Mouse (Mus musculus) heart, embryonic 16.5 days (tissue): ENCODE measurements at regions not wholly inside any gene's neighbourhood (a gene's known extent, or its start where the extent isn't known, plus 50 kb on each side); places are given as distances from the start of the nearest gene placed in this dataset.

Experiments used
- ATAC-seq: fragments of 200-750 bp; cut with Nextera tagmentation; replicated peaks from 2 replicates; pipeline ENCODE4 v1.8.0; 2017; ENCODE audit warnings: moderate number of reproducible peaks; ENCODE audit not compliant: insufficient read depth, low FRiP score; ENCODE audit errors: extremely low read depth
- H3K27ac ChIP-seq: fragments of 300-500 bp; sonication (generic); 2 replicates; pipeline ENCODE4 v1.5.1; 2014; ENCODE audit warnings: mild to moderate bottlenecking, low read length, control low read depth, moderate library complexity
- H3K27me3 ChIP-seq: fragments of 300-500 bp; sonication (generic); 2 replicates; pipeline ENCODE4 v1.6.1; 2014; ENCODE audit warnings: low read length, mixed read lengths; ENCODE audit not compliant: control insufficient read depth, insufficient read depth
- H3K36me3 ChIP-seq: fragments of 300-500 bp; sonication (generic); 2 replicates; pipeline ENCODE4 v1.6.1; 2014; ENCODE audit not compliant: control insufficient read depth, insufficient read depth
- H3K4me1 ChIP-seq: fragments of 300-500 bp; sonication (generic); 2 replicates; pipeline ENCODE4 v1.6.1; 2014; ENCODE audit warnings: low read length, mixed read lengths; ENCODE audit not compliant: control insufficient read depth, insufficient read depth
- H3K4me2 ChIP-seq: fragments of 300-500 bp; sonication (generic); 2 replicates; pipeline ENCODE4 v1.6.1; 2014; ENCODE audit warnings: low read depth, mild to moderate bottlenecking, control low read depth, low read length
- H3K4me3 ChIP-seq: fragments of 300-500 bp; sonication (generic); 2 replicates; pipeline ENCODE4 v1.5.1; 2014; ENCODE audit warnings: mild to moderate bottlenecking, control low read depth, low read length
- H3K9ac ChIP-seq: fragments of 300-500 bp; sonication (generic); 2 replicates; pipeline ENCODE4 v1.6.1; 2014; ENCODE audit warnings: low read length, control low read depth
- H3K9me3 ChIP-seq: fragments of 300-500 bp; sonication (generic); replicated peaks from 2 replicates; pipeline ENCODE4 v1.6.1; 2016; ENCODE audit warnings: low read length; ENCODE audit not compliant: control insufficient read depth
- WGBS: fragments of 180-500 bp; shearing (Covaris S2); extraction: QIAGEN DNeasy Blood & Tissue Kit; methylation state at CpG from one replicate; pipeline ENCODE4 v1.1.7; 2014; 5-methylcytosine and 5-hydroxymethylcytosine counted together

- WGBS, result 87% methylated on average over 6 of the region's 6 CpGs
- no peaks in the 10 kb centered on the region for H3K9me3 ChIP-seq
- H3K9ac ChIP-seq, result no peak overlapping the region
- H3K27me3 ChIP-seq, result peaks cover 12% of the 10 kb centered on the region
- no peak for ATAC-seq
- no peak overlapping the region for H3K4me2 ChIP-seq
- no peak overlapping the region for H3K27ac ChIP-seq
- peaks cover 10% of the 10 kb centered on the region for H3K4me1 ChIP-seq
- H3K4me3 ChIP-seq, result no peak overlapping the region
- H3K36me3 ChIP-seq, result no peaks in the 10 kb centered on the region
Measured at GRCm38 (mm10) chr5:103374162-103374561, 50.8 kb upstream of the Ptpn13 start.

- Histone ChIP-seq H3K27ac (no peak overlapping the region), H3K9me3 (no peaks in the 10 kb centered on the region), H3K4me1 (peaks cover 10% of the 10 kb centered on the region), H3K9ac (no peak overlapping the region), H3K36me3 (no peaks in the 10 kb centered on the region), H3K27me3 (peaks cover 8% of the 10 kb centered on the region), H3K4me2 (no peak overlapping the region), H3K4me3 (no peak overlapping the region)
- 88% methylated on average over 4 of the region's 4 CpGs for WGBS
- no peak for ATAC-seq
Measured at GRCm38 (mm10) chr5:103373089-103373488, 51.9 kb upstream of the Ptpn13 start.

GRCm38 (mm10) chr5:103370456-103370855 lies 54.5 kb upstream of the Ptpn13 start:
- peaks cover 4% of the 10 kb centered on the region; the same call in 1 of the 2 replicates for H3K4me1 ChIP-seq
- H3K27ac ChIP-seq, result no peak overlapping the region
- no peak overlapping the region for H3K4me2 ChIP-seq
- no peaks in the 10 kb centered on the region for H3K36me3 ChIP-seq
- peaks cover 8% of the 10 kb centered on the region for H3K27me3 ChIP-seq
- H3K4me3 ChIP-seq, result no peak overlapping the region
- 66% methylated on average over 4 of the region's 4 CpGs for WGBS
- no peak for ATAC-seq
- no peak overlapping the region for H3K9ac ChIP-seq
- H3K9me3 ChIP-seq, result peaks cover 1% of the 10 kb centered on the region; the same call in 1 of the 2 replicates

- H3K4me3 ChIP-seq, result no peak overlapping the region
- ATAC-seq, result no peak
- peaks cover 4% of the 10 kb centered on the region; the same call in 1 of the 2 replicates for H3K9me3 ChIP-seq
- WGBS, result 75% methylated on average over 10 of the region's 10 CpGs
- peaks cover 9% of the 10 kb centered on the region for H3K4me1 ChIP-seq
- no peak overlapping the region for H3K4me2 ChIP-seq
- no peaks in the 10 kb centered on the region for H3K36me3 ChIP-seq
- no peak overlapping the region for H3K27ac ChIP-seq
- peaks cover 4% of the 10 kb centered on the region for H3K27me3 ChIP-seq
- H3K9ac ChIP-seq, result no peak overlapping the region
Measured at GRCm38 (mm10) chr5:103368993-103369392, 56.0 kb upstream of the Ptpn13 start.

GRCm38 (mm10) chr5:103367201-103367671 lies 57.8 kb upstream of the Ptpn13 start:
- Histone ChIP-seq H3K4me1 (peaks cover 9% of the 10 kb centered on the region), H3K27me3 (0 out of 2 replicates have a peak, but pooled peaks cover 2% of the 10 kb centered on the region), H3K9ac (no peak overlapping the region), H3K36me3 (no peaks in the 10 kb centered on the region), H3K4me2 (no peak overlapping the region), H3K9me3 (peaks cover 4% of the 10 kb centered on the region; the same call in 1 of the 2 replicates), H3K4me3 (no peak overlapping the region), H3K27ac (no peak overlapping the region)
- ATAC-seq, result no peak
- WGBS, result 52% methylated on average over 12 of the region's 12 CpGs

GRCm38 (mm10) chr5:103365700-103366448 lies 59.1 kb upstream of the Ptpn13 start:
- WGBS, result 82% methylated on average over 19 of the region's 19 CpGs
- ATAC-seq, result no peak
- H3K9ac ChIP-seq, result no peak overlapping the region
- peaks cover 4% of the 10 kb centered on the region; the same call in 1 of the 2 replicates for H3K9me3 ChIP-seq
- no peaks in the 10 kb centered on the region for H3K36me3 ChIP-seq
- no peak overlapping the region for H3K27ac ChIP-seq
- 0 out of 2 replicates have a peak, but pooled peaks cover 2% of the 10 kb centered on the region for H3K27me3 ChIP-seq
- peaks cover 9% of the 10 kb centered on the region for H3K4me1 ChIP-seq
- no peak overlapping the region for H3K4me3 ChIP-seq
- no peak overlapping the region for H3K4me2 ChIP-seq

DNA sequence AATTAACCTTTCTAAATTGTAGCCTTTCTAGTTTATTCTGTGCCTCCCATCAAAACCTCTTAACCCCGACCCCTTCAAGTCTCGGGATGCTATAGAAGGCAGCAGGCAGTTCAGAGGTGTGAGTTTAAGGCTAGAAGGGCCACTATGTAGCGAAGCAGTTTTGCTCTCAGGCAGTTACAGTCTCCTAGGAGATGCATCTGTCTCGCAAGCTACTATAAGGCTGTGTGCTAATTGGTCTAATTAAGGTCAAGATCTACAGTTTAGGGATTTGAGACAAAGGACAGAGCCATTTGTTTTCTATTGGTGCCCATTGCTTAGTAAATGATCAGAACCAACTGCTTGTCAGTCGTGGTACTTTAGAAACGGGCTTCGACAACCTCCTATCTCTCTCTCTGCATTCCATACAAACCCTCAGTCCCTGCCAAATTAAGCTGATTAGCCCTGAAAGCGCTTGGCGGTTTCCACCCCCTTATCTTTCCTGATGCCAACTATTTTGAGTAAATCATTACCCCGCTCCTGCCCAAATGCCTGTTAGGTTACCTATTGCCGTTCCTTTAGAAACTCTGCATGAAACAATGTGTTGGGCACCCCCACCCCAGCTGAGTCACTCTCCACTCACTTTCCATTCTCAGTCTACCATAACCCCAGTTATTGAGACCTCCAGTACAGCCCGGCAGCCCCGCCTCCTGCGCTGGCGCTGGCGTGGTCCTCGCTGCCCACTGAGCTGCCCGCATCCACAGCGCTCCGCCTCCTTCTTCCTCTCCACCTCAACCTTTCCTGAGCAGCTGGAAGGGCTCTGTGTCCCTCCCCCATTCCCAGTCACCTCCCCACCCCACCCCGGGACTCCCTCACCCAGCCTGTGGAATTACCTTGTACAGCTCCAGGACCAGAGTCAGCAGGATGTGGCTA lies 59.9 kb upstream of the Ptpn13 start:
- H3K27me3 ChIP-seq, result 0 out of 2 replicates have a peak, but pooled peaks cover 2% of the 10 kb centered on the region
- WGBS, result 67% methylated on average over 21 of the region's 21 CpGs
- H3K27ac ChIP-seq, result peak overlapping the region; percentile 18; the same call in 1 of the 2 replicates
- H3K4me1 ChIP-seq, result peaks cover 9% of the 10 kb centered on the region
- H3K36me3 ChIP-seq, result no peaks in the 10 kb centered on the region
- no peak overlapping the region for H3K4me3 ChIP-seq
- ATAC-seq, result no peak
- H3K9ac ChIP-seq, result no peak overlapping the region
- H3K9me3 ChIP-seq, result peaks cover 4% of the 10 kb centered on the region; the same call in 1 of the 2 replicates
- H3K4me2 ChIP-seq, result peak overlapping the region; percentile 43

DNA sequence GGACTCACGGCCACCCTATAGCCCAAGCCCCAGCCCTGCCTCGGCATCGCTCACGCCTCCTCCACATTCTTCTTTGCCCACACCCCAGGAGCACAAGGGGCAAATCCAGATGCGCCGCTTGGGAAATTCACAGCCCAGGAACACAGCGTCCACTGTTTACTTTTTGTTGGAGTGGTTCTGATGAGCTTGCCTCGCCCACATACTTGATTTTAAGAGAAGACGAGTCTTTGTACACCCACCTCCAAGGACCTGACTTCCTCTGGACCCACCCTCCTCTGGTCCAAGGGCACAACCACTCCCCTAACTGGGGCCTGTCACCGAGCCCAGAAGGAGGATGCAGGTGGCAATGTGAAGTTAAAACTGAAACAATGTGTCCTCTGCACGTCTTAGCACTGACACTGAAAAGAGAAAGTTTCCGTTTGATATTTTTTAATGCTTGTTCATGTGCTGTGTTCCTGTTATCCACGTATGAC lies 64.2 kb upstream of the Ptpn13 start:
- Histone ChIP-seq H3K9me3 (peaks cover 4% of the 10 kb centered on the region; the same call in 1 of the 2 replicates), H3K4me3 (no peak overlapping the region), H3K36me3 (no peaks in the 10 kb centered on the region), H3K27ac (no peak overlapping the region), H3K9ac (no peak overlapping the region), H3K4me2 (no peak overlapping the region), H3K27me3 (0 out of 2 replicates have a peak, but pooled peaks cover 2% of the 10 kb centered on the region), H3K4me1 (peaks cover 4% of the 10 kb centered on the region; the same call in 1 of the 2 replicates)
- ATAC-seq, result peak; percentile 45; the same call in 1 of the 2 replicates
- 60% methylated on average over 13 of the region's 13 CpGs for WGBS
